In genomic region chr9:124257200-124258066, GRCm38 (mm10) we compare ENCODE assay signal across 9 mouse cellular contexts. TPM values are rescaled to one million over a fixed set of nuclear protein-coding genes. Genes with fewer than 3 reads are reported as not detected.
DNase-seq lines count a peak whose midpoint lies in the region; ATAC-seq and TF ChIP-seq lines count a peak whose summit lies in the region.
"Had no signal": no experiment of that assay in that cellular context is flagged by ENCODE, and none has a peak within 500 bp of the region (broad histone marks: within the 10 kb centered on the region; RNA-seq: fewer than 3 reads in every experiment).

No protein-coding gene starts in this region.

- H3K27ac ChIP-seq in heart, postnatal 0 days (ENCODE audit: low read depth): no peak overlapping the region
- H3K27ac ChIP-seq in stomach, embryonic 15.5 days: no peak overlapping the region

- H3K36me3 ChIP-seq in heart, postnatal 0 days (replicated peaks; ENCODE audit: control insufficient read depth, insufficient read depth, low read length): no peaks in the 10 kb centered on the region
- H3K36me3 ChIP-seq in stomach, embryonic 15.5 days: no peaks in the 10 kb centered on the region

- H3K9ac ChIP-seq in heart, postnatal 0 days (replicated peaks; ENCODE audit: low read depth, low read length): no peak overlapping the region
- H3K9ac ChIP-seq in stomach, embryonic 15.5 days: no peak overlapping the region

- no peak overlapping the region for H3K4me3 ChIP-seq in heart, postnatal 0 days (ENCODE audit: low read depth, low read length)
- no peak overlapping the region for H3K4me3 ChIP-seq in stomach, embryonic 15.5 days (replicated peaks)
- H3K4me3 ChIP-seq: myocyte had no signal

- WGBS in heart, postnatal 0 days: 67% methylated on average over 1 of the region's 1 CpGs
- 47% methylated on average over 1 of the region's 1 CpGs for WGBS in stomach, embryonic 15.5 days

- peaks cover 16% of the 10 kb centered on the region for H3K9me3 ChIP-seq in heart, postnatal 0 days (replicated peaks; ENCODE audit: control insufficient read depth, low read length)
- H3K9me3 ChIP-seq in stomach, embryonic 15.5 days: peaks cover 11% of the 10 kb centered on the region

- no peak overlapping the region for H3K4me2 ChIP-seq in heart, postnatal 0 days (ENCODE audit: low read depth, low read length)
- H3K4me2 ChIP-seq in stomach, embryonic 15.5 days: no peak overlapping the region

- peak; percentile 28 for DNase-seq in adrenal gland, postnatal 10 days
- no peak for DNase-seq in adrenal gland, adult 8-10 months
- DNase-seq in 3134 (ENCODE audit: extremely low read depth, insufficient read length, low spot score): peak; percentile 72
- peak; percentile 89 for DNase-seq in c-Kit-positive CD71-positive TER-119-positive erythroid progenitor cells, embryonic 14.5 days (ENCODE audit: low spot score)
- peak; percentile 71 for DNase-seq in heart, postnatal 0 days (ENCODE audit: low spot score)
- peak; percentile 37 for DNase-seq in lung, postnatal 10 days
- DNase-seq in right cerebral cortex, postnatal 10 days (ENCODE audit: low spot score in 2 of 2): no peak

- H3K4me1 ChIP-seq in heart, postnatal 0 days (ENCODE audit: control insufficient read depth, insufficient read depth): no peaks in the 10 kb centered on the region
- H3K4me1 ChIP-seq in stomach, embryonic 15.5 days: no peaks in the 10 kb centered on the region

- H3K27me3 ChIP-seq in heart, postnatal 0 days (ENCODE audit: control insufficient read depth, insufficient read depth, low read length): no peaks in the 10 kb centered on the region
- no peaks in the 10 kb centered on the region for H3K27me3 ChIP-seq in stomach, embryonic 15.5 days (replicated peaks)

- peak; percentile 55 for ATAC-seq in heart, postnatal 0 days (ENCODE audit: insufficient read depth, low read depth)
- ATAC-seq in stomach, embryonic 15.5 days (ENCODE audit: insufficient read depth, low FRiP score, low read depth): peak; percentile 58; the same call in 1 of the 2 replicates

- no peak for TF ChIP-seq EP300 in heart, postnatal 0 days (IDR thresholded peaks at IDR 0.05; ENCODE audit: low read depth)

- TF ChIP-seq CTCF in heart, postnatal 0 days (IDR thresholded peaks at IDR 0.05; ENCODE audit: low read depth): no peak; the same call in 1 of the 2 replicates

RNA-seq across cellular contexts. Expression of gene 2010315B03Rik, which starts 55.1 kb away (rescaled TPM):
- total RNA-seq in adrenal gland, postnatal 10 days (2021): 10 to 100 TPM; 17.6 to 22.8 TPM
- total RNA-seq in adrenal gland, adult 8-10 months (2022): 10 to 100 TPM; 19.9 to 29.1 (median 24.6) TPM
- 4.5 and 5.5 TPM in 2 replicates for total RNA-seq in heart, postnatal 0 days (2014; rRNA removed; ENCODE audit: low replicate concordance)
- 12.2 and 14.0 TPM in 2 replicates for polyA plus RNA-seq in heart, postnatal 0 days (2015; fragmentation: Nextera tagmentation; extraction: Ambion mirVana)
- polyA plus RNA-seq in stomach, embryonic 15.5 days (2015; fragmentation: Nextera tagmentation; extraction: Ambion mirVana): 12.5 and 13.3 TPM in 2 replicates

Comparison
In these comparisons a context has a peak if more than half of its experiments do, and no peak if none do; other contexts are left out.
1. DNase-seq: peak in adrenal gland, postnatal 10 days (single experiment), 3134 (single experiment), c-Kit-positive CD71-positive TER-119-positive erythroid progenitor cells, embryonic 14.5 days (single experiment), heart, postnatal 0 days (single experiment) and lung, postnatal 10 days (single experiment); none in adrenal gland, adult 8-10 months (single experiment) and right cerebral cortex, postnatal 10 days (0 of 2).